Mouse (Mus musculus): ENCODE data around the gene Sult1a1.

- TF ChIP-seq CTCF (IDR thresholded peaks at IDR 0.05; ENCODE audit: low read depth), result no peak
- no peak for TF ChIP-seq EP300 (IDR thresholded peaks at IDR 0.05; ENCODE audit: low read depth)
Observed at GRCm38 (mm10) chr7:126625807-126626600, 50.2 kb downstream of the Sult1a1 start.

Measured in liver, embryonic 14.5 days (tissue).